Mouse (Mus musculus): ENCODE results near the gene Tmem184a.

Gene Tmem184a

DNA sequence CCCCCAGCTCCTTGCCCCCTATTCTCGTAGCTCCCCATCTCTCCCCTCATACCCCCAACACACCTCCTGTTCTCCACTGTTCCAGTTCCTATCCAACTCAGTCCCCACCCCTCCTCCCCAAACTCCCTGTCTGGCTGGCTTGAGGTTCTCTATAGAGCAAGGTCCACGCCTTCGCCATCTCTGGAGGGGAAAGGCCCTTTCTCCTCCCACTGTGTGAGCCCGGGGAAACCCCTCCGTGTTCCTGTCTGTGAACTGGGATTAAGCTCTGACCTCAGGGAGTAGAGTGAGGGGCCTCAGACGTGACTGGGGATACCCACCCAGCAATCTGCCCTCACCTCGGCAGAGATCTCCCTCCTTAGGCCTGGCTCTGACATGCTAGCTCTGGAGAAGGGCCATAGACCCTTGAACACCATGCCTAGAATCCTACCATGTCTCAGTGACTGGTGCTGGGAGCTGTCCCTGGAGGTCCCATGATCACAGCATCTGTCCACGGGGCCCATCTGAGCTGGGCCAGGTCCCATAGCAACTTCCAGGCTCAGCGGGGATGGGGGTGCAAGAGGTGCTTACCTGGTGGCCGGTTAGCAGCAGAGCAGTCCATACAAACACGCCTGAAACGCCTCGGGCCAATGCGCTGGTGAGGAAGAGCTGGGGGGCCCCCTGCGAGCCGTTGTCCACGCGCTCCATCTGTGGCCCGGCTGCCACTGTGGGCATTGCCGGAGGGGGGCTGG, 7.2 kb downstream of the Tmem184a start:
- no peak for DNase-seq

DNA sequence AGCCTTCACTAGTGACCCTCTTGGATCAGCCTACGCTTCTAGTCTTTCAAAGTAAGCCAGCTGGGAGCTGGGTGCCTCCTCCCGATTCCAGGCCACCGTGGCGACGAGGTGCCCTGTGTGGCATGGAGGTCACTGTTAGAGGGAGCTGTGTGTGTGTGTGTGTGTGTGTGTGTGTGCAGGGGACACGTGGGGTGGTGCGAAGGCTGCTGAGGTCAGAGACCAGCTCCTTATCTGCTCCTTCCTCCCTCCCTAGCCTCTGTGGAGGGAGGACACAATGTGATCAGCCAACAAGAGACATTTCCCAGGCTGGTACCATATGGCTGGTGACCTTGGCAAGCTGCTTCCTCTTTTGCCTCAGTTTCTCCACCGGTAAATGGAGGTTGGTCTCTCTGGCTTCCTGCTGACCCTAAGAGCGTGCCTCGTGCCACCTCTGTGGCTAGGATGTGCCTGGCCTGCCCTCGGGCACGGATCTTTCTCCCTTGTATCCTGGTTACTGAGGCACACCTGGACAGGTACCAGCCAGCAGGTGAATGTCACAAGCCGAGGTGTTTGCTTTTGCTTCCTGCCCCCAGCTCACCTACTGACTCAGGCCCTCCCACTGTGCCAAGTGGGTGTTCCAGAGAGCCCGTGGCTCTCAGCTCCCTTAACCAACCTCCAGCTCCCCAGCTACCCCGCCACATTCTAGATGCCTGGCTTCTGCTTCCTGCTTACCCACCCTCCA, 7.9 kb downstream of the Tmem184a start:
- no peak for DNase-seq

DNA sequence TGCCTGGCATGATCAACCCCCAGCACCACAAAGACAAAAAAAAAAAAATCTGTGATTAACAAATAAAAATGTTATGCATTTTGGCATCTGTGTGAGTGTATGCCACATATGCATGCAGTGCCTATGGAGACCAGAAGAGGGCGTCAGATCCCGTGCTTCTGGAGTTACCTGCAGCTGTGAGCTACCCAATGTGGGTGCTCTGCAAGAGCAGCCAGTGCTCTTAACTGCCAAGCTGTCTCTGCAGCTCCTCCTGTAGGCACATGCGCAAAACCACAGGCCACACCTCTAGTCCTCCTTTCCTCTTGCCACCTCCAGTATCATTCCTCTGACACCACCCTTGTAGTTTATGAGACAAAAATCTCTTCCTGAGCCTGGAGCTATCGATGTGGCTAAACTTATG, 10.3 kb downstream of the Tmem184a start:
- no peak for DNase-seq

DNA sequence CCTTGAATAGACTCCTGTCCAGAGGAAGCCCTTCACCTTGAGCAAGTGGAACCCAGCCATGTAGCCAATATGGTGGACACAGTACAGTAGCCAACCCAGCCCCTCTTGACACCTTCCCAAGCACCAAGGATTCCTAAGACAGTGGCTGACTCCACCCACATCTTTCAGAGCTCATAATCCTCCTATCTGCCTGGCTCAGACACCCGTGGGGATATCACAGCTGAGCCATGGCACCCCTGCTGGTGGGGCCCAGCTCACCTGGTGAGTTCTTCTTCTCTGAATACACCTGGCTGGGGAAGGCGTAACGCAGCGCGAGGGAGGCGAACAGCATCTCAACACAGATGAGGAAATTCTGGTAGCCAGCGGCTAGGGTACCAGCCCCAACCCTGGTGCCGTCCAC, 13.8 kb downstream of the Tmem184a start:
- no peak for DNase-seq

DNA sequence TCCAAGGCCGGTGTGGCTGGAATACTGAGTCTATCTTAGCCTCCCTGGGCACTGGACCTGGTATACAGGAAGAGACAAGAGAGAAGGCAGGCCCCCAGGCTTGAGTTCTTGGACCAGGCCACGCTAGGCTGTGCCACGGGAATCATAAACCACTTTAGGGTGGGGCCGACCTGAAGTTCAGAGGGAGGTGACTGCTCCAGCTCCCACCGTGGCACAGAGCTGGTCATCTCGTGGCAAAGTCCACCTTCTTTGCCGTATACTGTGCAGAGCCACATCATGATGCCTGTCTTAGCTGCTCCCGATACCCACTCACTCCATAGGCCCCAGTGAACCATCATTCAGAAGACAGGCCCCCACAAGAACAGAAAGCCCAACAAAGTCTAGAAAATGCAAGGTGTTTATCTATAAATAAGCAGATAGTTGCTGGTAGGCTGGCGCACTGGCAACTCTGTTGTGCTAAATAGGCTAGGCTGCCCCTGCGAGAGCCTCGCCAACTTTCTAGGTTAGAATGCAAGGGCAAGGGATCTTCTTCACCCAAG, 15.1 kb downstream of the Tmem184a start:
- DNase-seq: no peak

DNA sequence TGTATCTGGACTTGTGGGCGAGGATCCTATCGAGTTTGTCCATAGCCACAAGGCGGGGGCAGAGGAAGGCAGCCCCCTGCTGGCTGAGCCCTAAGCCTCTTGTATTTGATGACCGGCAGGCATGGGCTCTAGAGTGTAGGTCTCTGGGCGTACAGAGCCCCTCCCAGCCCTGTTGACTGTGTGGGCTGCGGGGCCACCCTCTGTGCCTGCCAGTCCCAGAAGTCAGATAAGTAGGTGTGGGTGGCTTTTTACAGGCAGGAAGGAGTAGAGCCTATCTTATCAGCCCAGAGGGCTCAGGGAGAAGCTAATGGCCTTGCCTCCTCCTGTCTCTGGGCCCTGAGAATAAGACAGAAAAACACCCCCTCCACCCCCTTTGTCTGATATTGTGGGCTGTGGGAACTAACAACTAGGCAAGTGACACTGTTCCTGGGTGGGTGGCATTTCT, 15.6 kb downstream of the Tmem184a start:
- no peak for DNase-seq

DNA sequence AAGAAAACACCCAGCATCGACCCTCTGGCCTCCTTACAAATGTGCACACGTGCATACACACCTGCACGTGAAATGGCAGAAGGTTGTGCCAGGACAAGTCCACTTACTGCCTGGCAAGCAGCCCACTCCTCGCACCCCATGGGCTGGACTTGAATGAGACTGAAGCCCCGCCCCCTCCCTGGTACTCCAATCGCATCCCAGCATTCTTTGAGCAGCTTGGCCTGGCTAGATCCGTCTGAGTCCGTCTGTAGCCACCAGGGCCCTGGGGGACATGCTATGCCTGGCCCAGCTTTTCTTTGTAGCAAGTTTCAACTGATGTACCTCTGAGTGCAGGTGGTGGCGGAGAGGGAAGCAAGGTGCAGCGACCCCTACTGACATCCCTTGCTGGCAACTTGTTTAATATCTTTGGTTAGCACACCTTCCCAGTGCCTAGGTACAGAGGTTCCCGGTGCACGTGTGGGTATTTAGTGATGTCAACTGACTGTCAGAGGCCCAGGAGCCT, 16.1 kb downstream of the Tmem184a start:
- DNase-seq: peak; percentile 80

DNA sequence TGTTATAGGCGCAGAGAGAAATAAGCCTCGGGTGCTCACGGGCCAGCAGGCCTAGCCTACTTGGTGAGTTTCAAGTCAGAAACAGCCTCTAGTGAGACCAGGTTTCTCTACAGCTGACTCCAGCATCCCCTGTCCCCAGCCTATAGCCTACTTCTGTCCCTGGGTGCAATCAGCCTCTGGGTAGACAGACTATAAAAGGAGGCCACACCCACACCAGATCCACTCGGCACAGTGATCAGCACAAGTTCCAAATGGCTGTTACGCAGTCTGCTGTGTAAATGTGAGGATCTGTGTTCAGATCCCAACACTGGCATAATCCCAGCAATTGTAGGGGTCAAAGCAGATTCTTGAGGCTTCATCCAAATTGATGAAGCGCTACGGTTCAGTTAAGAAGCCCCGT, 16.6 kb downstream of the Tmem184a start:
- DNase-seq: no peak

DNA sequence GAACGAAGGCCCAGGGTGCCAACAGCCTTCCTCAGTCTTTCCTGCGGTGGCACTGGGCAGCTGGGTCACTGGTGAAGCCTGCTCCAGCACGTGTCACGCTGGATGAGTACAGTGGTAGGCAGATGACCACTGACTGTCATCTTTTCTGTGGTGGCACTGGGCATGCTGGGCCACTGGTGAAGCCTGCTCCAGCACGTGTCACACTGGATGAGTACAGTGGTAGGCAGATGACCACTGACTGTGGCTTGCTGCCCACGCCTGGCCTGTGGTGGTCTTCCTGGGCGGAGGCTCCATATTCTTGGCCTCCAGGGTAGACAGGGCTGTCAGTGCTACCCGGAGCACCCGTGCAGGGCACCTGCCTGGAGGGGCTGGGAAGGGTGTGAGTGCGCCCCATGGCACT, 17.8 kb downstream of the Tmem184a start:
- no peak for DNase-seq

DNA sequence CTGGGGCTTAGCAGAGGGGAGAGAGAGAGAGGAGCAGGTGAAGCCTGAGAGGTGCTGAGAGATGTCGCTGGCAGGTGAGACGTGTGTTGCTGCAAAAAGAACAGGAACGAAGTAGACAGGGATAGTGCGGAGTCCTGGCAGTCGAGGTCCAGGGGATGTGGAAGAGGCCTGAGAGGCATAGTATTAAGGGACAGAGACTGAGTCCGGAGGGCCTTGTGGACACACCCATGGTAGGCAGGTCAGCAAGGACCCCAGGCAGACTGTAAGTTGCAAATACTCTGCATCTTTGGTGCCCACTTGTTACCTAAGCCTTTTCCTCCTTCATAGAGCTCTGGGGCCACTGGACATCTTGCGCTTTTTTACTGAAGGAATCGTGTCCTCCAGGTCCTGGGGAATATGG, 18.5 kb downstream of the Tmem184a start:
- no peak for DNase-seq

DNA sequence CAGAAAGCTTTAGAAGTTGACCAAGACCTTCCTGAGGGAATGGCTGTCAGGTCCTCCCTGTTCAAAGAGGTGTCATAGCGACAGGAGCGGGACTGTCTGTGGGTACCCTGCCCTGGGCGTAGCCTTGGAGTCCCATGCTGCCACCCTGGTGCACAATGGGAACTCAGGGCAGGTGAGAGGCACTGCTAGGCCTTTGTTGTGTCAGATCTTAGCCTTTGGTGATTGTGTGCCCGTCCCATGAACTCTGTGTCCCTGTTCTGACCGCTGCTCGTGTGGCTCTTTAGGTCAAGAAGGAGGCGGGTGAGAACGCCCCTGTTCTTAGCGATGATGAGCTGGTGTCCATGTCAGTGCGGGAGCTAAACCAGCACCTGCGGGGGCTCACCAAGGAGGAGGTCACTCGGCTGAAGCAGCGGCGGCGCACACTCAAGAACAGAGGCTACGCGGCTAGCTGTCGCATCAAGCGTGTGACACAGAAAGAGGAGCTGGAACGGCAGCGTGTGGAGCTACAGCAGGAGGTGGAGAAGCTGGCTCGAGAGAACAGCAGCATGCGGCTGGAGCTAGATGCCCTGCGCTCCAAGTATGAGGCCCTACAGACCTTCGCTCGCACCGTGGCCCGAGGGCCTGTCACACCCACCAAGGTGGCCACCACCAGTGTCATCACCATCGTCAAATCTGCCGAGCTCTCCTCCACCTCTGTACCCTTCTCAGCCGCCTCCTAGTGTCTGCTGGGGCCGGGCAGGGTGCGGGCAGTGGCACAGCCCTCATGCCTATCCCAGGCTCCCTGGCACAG, 19.7 kb downstream of the Tmem184a start:
- no peak for DNase-seq

DNA sequence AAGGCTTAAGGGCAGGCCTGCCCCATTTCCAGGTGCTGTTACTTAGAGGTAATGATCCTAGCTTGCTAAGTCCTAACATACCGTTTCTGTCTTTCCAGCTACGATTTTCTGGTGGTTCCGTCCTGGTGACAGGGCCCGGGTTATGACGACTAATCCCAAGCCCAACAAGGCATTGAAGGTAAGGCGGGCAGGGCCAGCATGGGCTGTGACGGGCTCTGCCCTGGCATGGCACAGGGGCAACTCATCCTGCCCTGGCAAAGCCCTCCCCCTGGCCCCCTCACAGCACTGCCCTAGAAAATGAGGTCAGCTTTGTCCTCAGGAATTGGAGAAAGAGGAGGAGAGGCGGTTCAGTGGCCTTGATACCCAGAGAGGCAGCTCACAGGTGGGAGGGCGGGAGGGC, 20.7 kb downstream of the Tmem184a start:
- DNase-seq: no peak

DNA sequence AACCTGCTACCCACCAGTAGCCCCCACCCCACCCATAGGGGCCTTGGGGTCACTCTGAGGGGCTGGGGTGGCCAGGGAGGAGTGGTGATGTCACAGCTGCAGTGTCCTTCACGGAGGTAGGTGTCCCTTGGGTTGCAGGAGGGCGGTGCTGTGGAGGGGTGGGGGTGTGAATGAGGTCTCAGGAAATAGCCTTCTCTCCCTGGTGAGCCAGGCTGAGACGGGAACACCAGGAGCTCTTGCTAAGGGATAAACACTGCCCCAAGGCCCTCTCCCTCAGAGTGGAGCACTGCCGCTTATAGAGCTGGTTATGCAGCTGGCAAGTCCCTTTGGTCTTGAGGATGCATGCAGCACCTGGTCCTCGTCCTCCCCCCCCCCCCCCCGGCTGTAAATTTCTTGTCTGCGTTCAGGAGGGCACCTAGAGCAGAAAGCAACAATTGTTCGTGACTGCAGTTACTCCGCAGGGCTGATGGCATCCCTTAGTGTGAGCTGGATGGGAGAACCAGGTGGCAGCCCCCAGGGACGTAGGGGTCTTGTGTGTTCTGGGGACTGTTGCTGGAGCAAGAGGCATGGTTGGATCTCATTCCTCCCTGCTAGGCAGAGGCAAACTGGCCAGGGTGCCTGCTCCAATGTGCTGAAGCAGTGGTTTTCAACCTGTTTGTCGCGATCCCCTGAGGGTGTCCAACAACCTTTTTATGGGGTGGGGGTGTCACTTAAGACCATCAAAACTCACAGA, 21.4 kb downstream of the Tmem184a start:
- peak; percentile 38 for DNase-seq

DNA sequence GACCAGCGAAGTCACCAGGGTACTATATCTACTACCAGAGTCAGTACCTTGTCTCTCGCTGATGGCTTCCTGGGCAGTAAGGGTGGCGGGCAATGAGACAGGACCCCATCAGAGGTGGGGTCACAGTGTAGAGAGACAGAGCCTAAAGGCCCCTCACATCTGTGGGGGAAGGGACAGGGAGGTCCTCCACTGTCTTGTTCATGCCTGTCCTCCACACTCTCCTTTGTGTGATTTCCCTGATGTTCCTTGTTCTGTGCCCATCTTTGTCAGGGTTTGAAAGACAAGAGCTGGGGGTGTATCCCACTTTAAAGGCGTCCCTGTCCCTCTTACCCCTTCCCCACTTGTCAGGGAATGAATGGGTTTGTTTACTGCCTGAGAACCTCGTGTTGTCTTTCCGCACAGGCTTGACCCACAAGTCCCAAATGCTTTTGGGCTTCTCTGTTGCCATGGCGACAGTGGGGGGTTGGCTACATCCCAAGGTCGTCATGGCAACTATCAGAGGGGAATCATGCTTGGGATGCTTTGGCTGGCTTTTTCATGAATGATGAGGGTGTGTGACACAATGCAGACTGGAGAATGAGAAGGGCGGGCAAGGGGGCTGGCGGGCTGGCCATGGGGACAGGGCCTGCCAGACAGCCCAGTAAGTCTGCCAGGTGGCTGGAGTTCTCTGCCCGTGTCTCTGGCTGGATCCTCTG, 22.1 kb downstream of the Tmem184a start:
- DNase-seq: peak; percentile 91

DNA sequence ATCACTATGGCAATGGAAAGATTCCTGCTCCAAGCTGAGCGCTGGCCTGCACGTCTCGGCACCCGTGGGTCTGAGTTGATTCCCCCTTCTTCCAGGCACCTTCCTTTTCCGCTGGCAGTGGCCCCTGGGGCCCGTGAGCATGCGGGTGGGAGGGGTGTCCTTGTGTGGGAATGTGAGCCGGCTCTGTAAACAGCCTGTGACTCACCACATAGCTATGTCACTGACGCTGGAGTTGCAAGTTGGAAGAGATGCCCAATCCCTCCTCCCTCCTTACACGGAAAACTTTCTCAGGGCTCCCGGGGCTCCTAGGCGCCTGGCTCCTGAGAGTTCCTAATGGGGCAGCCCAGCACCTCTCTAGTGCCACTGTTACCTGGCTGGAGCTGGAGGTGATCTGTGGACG, 22.8 kb downstream of the Tmem184a start:
- peak; percentile 90 for DNase-seq

DNA sequence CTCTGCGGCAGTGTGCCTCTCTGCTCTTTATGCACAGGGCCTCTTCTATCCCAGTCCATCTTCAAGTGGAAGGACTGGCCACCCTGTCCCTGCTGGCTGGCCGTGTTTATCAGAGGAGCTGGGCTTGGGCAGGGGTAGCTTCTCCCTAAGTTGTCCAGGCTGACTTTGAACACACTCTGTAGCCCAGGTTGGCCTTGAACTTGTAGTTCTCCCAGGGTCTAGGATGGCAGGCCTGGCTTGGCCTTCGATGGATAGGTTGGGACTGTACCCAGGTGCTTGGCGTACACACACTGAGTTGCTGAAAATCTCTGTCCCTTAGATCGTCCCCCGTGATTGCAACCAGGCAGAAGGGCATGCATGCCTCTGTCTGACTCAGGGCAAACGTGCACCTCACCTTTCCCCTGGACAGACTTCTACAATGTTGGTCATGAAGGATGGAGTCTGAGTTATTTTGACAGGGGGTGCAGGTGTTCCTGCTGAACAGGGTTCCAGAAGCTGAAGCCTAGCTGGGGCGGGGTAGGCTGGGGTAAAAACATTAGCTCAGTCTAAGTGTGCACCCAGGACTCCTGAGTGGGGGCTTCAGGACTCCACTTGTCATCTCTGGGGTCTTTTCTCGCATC, 23.6 kb downstream of the Tmem184a start:
- no peak for DNase-seq

DNA sequence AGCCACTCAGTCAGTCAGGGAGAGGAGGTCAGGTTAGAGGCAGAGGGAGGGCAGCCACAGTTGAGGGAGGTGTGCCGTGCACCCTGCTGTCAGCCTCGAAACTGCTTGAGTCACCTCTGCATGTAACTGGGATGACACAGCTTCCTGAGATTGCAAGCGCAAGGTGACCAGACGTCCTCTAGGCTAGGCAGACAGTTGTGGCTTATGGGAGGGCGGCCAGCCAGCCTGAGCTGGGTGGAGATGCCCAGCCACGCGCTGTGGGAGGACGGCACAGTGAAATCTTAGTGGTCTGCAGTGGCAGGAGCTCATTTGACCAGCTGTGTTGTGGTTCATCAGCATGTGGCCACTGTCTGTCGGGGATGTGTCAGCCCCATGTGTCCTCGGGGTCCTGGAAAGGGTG, 24.8 kb downstream of the Tmem184a start:
- DNase-seq: no peak

DNA sequence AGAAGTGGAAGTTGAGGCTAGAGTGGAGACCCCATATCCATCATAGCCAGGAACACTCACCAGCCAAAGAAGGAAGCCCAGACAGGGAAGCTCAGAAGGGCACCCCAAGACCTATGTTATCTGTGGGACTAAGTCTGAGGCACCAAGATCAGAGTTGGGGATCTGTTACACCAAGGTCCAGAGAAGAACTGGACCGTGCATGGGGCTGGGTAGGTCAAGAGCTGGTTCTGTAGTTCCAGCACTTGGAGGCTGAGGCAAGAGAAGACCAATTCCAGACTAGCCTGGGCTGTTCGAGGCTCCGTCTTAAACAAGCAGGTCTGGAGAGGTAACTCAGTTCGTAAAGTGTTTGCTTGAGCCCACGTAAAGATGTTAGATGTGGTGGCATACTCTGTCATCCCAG, 25.6 kb downstream of the Tmem184a start:
- no peak for DNase-seq

DNA sequence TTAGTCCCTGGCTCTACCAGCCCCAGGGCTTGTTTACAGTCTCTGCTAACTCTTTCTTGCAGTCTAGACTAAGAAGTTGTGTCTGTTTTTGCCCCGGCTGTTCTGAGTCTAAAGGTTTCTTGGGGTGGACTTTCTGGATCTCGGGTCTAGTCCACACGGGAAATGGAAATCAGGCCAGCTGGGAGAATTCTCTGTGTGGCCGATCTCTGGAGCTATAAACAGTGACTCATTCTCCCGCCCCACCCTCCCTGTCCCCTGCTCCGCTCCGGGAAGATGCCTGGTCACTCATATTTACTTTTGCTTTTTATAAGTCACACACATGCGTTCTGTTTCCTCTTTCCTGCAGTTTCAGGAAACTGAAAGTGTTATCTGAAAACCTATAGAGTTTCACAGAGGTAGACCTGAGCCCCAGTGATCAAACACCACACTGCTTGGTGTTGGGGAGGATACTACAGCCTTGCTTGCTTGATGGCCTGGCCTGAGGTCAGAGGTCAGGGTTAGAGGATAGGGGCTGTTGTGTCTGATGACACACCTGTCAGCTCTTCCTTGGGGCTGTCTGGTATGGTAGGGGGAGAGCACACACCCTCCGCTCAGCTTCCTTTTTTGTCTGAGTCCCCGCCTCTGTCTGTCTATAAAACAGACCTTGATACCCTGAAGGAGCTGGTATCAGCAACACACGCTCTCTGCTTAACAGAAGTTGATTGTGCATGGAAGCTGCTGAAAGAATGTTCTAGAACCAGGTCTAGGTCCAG, 26.2 kb downstream of the Tmem184a start:
- peak; percentile 54 for DNase-seq

DNA sequence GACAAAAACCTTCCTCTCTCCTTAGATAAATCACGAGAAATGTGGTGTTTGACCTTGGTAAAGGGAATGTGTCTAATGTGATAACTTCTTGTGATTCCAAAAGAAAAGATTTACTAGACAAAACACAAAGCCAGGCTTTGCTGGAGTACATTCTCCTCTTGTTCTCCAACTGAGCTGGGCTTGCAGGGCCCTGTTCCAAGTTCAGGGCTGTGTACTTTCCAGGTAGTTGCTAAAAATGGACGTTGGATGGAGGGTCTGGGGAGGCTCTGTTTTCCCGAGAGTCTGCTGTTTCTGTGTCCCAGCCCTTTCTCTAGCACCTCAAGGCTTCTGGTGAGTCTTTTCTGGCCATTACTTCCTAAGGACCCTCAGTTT, 26.8 kb downstream of the Tmem184a start:
- DNase-seq: no peak
